Mouse (Mus musculus) erythroblast, embryonic 14.5 days (primary cell): ENCODE results near the gene Aggf1.

ENCODE experiments used
- GATA1 ChIP-seq: IDR thresholded peaks from 2 replicates; pipeline ENCODE4 v1.6.1; 2012; ENCODE audit warnings: low read length, inconsistent platforms, mixed read lengths
- TAL1 ChIP-seq: IDR thresholded peaks from 3 replicates; pipeline ENCODE4 v1.6.1; 2012; ENCODE audit warnings: low read length, inconsistent platforms, mixed read lengths

DNA sequence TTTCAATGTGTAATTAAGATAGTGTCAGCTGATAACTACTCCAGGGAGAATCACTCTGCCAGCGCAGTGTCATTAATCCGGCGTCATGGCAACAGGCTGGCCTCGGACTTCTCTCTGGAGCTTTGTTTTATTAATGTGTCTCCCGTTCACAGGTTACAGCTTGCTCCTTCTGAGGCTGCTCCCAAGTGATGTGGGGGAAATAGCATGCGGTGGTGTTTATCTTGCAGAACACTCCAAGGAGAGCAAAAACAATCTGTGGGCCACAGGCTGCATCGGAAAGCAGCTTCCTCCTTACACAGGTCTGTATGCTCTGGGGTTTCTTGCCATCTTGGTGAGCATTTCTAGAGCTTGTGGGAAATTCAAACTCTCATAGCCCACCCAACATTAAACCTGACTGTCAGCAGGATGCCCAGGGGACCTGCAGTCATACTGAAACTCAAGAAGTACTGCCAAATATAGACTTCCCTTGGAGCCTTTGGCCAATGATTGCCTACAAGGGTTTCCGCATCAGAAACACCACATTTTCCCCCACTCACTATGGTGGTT is 44.1 kb upstream of the Aggf1 start:
- TF ChIP-seq GATA1 (no peak), TAL1 (no peak)
